Mouse (Mus musculus): ENCODE measurements around the gene Phactr2.

GRCm38 (mm10) chr10:13323139-13323805 lies 150.9 kb downstream of the Phactr2 start:
- TF ChIP-seq CTCF (IDR thresholded peaks at IDR 0.05; ENCODE audit: extremely low read depth, insufficient read depth, insufficient read length, insufficient replicate concordance) (no peak), POLR2A (IDR thresholded peaks at IDR 0.05; ENCODE audit: low read depth, low read length) (no peak)
